Mouse (Mus musculus): ENCODE measurements at regions not wholly inside any gene's neighbourhood (a gene's known extent, or its start where the extent isn't known, plus 50 kb on each side); places are given as distances from the start of the nearest gene placed in this dataset.
"Not testable (repeated sequence)": the region's sequence is repeated elsewhere in the genome, so short reads cannot be mapped to it uniquely, and the experiment has no call there.

DNA sequence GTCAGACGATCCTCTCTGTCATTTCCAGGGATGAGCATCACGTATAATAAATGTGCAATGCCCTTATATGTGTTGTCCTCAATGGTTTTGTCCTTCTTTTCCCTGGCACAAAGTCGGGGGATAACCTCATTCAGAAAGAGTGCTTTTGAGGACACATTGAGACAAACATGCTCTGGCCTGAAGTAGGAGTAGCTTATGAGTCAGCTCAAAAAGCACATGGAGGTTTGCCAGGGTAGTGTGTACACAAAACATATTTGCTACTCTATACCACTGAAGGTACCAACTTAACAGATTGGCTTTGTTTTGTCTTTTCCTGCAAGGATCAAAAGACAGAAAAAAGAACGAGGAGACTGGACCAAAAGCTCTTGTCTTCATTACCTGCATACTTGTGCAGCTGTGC, 682.1 kb upstream of the Grid2 start:
- DNase-seq (ENCODE audit: low spot score): no peak

DNA sequence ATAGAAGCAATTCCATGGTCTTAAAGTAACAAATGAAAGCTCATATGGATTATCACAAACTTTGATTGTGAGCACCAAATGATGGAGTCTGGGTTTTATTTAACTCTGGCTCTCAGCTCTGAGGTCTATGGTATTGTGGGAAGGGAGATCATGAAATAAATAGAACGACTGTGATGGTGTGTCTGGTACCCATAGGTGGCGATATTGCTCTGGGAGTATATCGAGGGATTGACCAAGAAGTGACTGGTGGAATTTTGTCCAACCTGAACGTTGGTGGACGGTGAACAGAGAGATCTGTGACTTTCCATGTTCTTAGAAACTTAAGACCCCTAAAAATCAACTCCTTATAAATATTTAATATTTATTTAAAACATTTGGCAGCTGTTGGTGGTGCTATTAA, 679.5 kb upstream of the Grid2 start:
- DNase-seq (ENCODE audit: low spot score): peak; percentile 8

DNA sequence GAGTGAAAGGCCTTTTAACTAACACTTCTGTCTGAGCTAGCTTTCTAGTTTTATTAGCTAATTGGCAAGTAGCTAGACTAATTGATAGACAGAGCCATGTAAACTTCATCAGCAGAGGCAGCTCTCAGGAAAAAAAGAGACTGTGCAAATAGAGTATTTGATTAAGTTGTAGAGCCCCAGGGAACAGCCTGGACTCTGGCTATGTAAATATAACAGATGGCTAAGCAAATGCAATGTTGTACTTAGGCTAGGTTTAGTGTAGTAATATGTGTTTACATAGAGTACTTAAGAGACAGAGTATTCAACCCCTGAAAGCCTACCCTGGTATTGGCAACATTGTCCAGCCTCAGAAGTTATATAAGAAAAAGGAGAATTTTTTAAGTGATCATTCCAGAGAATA, 635.1 kb upstream of the Grid2 start:
- no peak for DNase-seq (ENCODE audit: low spot score)

DNA sequence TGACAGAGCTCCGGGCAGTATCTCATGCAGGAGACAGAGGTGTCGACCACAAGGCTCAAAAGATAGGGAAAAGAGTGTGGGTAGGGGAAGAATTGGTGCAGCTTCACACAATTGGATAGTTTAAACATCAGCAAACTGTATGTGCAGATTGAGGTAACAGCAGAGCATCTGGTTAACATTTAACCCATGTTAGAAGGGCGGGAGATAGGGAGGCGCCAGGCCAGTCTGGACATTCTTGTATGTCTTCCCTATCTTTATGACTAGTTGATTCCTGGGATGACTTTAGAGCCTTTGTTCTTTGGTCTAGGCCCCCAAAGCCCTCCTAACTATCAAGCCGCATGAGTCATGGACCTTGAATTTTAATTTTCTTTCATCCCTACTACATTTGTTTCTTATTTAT, 587.6 kb upstream of the Grid2 start:
- not testable (repeated sequence) for DNase-seq (ENCODE audit: low spot score)

DNA sequence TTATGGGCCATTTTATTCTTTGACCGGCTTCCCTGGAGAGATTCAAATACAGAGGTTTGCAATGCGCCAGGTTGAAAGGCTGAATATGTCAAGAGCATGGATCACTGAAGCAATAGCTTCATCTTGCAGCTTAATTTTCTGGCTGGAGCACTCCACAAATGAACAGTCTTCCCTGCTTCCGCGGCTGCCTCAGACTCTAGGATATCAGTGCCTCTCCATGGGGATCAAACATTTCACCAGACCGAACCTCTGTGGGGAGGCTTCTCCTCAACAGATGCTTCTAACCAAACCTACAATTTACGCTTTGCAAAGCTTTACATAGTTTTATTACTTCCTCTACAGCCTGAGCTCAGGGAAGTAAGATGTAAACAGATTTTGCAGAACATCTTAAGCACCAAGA, 537.3 kb upstream of the Grid2 start:
- DNase-seq (ENCODE audit: low spot score): no peak

DNA sequence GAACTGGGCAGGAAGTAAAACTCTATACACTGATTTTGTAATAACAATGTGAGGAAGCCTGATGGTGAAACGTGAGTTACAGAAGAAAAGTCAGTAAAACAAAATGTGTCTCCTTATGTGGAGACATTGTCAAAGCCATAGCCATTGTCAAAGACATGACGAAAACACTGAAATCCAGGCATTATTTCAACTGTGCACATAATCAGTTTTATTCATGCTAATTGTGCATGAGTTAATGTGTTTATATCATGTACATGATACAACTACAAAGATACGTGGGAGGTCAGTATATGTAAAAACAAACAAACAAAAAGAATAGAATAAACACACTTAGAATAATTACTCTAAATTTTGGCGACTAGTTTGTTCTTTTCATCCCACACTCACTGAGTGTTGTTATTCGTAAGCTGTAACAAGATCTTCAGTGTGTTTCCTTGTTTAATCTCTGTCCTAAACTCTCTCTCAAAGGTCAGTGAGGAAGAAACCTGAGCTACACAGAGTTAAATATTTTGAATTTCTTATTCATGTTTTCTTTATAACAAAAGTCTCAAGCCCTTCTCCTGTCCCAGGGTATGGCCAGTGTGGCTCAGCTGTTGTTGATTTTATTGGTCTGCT, 536.0 kb upstream of the Grid2 start:
- no peak for DNase-seq (ENCODE audit: low spot score)
